Mouse (Mus musculus): Measurements from ENCODE around the gene Zfp672. TPM values are rescaled to one million over a fixed set of nuclear protein-coding genes. Genes with fewer than 3 reads are reported as not detected.
"Not testable (repeated sequence)": the region's sequence is repeated elsewhere in the genome, so short reads cannot be mapped to it uniquely, and the experiment has no call there.

Zfp672 gene
- total RNA-seq (2022): 10 to 100 TPM; 44.3 to 65.6 (median 54.7) TPM

DNA sequence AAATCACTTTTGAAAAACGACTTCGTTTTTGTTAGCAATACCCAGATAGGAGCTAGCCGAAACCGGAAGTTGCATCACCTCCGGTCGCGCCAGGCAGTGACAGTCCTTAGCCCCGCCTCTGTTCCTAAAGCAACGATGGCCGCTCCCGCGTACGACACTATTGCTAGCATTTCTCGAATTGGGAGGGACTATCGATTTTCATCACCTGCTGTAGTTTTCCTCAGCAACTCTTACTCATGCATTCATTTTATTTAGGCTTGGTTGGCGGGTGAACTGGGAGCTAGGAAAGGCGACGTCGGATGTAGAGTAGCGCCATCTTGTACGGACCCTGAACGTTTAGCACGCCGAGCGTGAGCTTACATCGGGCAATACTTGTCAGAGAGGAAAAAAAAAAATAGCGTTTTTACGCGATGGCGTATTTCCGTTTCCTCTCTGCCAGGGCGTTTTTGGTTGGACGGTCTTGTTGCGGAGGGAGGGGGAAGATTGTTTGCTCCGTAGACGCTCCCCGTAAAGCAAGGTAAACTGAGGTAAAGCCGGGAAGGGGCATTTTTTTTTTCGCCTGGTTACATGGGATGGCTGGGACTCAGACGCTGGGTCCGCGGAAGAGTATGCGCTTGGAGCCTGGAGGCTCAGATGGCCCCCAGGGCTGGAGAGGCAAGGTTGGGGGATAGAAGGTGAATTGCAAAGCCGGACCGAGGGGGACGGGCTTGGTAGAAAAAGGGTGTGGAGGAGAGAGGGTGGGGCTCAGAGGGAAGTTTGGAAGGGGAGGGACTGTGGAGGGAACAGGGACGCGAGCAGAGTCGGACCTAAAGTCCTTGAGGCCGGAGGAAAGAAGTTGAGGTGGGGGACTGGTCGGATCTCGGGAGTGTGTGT lies at the start of gene Zfp672, which contains the start of gene Sh3bp5l:
Gene Zfp672, minus strand, starts transcription at position 64 of the 873 bp plus-strand sequence.
Gene Sh3bp5l, plus strand, starts transcription at position 449 of the 873 bp plus-strand sequence.
- peak; percentile 87 for DNase-seq

DNA sequence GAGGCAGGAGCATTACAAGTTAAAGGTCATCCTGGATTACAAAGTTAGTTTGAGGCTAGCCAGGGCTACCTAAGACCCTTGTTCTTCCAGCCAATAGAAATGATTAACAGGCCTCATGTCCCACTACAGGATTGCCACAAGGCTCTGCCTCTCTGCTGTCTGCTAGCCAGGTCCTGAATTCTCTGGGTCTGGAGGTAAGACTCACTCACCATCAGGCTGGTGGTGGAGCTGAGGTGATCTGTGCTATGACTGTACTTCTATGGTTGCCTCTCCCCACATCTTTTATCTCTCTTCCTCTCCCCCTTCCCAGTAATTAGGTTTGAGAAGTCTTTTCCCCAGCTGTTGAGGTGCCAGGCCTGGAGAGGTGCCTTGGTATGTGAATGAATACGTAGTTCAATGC lies 49.4 kb upstream of the Zfp672 start:
- no peak for DNase-seq

DNA sequence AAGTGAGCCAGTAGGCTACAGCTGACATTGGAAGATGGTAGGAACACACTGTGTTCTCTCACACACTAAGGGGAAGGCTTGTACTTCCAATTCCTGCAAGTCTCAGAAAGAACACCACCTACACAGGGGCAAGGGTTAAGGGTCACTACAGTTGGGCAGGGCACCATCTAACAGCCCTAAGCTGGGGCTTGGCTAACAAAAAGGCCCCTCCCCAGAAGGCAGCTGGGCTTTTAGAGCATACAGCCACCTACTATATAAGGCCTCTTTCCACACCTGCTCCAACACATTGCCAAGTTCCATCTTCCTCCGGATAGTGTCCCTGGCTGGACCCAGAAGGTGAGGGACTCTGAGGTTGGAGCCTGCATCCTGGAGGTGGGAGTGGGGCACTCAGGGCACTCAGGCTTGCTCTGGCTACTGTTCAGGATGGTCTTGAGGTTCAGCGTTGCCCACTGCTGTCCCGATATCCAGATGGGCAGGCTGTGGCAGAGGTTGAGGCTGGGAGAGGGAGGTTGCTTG lies 48.7 kb upstream of the Zfp672 start, which contains the start of gene Lypd8:
Gene Lypd8, plus strand, starts transcription at position 281 of the 516 bp plus-strand sequence.
- DNase-seq: no peak

DNA sequence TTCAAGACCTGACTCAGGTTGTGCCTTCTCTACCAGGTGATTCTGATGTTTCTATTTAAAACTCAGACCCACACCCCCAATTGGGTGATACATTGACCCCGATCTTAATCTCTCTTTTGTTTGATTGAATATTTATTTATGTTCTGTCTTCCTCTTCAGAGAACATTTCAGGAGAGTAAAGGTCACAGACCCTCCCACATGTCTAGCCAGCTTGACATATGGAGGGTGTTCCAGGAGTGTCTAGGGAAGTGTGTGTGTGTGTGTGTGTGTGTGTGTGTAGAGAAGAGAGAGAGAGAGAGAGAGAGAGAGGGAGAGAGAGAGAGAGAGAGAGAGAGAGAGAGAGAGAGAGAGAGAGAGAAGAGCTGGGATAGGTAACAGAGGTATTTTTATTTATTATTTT lies 47.5 kb upstream of the Zfp672 start:
- DNase-seq: no peak

DNA sequence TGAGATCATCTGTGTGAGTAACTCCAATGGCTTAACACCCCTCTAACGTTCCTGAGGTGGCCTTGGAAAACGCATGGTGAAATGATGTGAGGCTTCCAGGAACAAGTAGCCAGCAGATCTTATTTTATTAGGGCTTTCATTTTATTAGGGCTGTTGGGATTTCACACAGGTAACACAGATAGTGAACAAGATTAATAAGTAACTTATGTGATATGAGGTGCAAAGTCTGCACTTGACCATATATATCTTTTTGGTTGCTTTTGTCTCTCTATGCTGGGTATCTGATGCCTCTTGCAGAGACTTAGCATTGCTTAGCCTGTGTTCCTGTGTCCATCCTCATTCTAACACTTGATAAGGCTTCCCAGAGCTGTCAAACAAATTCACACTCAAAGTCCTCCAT lies 47.1 kb upstream of the Zfp672 start:
- no peak for DNase-seq

GRCm38 (mm10) chr11:58366191-58366590 lies 36.1 kb upstream of the Zfp672 start:
- DNase-seq: not testable (repeated sequence)

DNA sequence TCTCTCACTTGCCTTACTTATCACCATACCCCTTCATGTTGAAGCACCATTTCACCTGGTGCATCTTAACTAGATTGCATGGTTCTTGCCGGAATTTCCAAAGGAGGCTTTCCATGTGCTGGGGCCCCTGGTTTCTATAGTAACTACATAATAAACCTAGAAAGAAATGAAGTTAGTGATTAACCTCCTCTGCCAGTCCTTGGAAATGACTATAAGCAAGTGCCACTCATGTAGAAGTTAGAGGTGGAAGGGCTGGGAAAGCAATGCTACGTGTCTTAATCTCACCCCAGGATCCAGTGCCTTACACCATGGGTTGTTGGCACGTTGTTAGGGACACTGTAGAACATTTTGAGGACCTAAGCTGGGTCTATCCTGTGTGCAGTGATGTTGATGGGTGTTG lies 34.3 kb upstream of the Zfp672 start:
- DNase-seq: no peak

DNA sequence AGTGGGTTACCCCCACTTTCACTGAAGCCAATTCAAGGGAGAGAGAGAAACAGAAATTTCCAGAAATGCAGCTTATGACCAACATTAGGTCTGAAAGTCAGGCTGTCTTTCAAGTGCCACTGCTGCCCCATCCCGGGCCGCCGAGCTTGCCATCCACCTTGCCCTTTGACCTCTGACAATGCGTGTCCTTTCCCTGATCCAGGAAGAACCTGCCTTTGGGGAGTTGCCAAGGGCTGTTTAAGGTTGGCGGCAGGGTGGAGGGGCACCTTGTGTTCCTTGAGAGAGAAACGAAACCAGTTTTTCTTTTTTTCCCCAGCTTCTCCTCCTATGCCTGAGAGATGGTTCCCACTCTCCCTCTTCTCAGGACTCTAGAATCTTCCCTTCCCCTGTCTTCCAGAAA lies 32.4 kb upstream of the Zfp672 start:
- DNase-seq: not testable (repeated sequence)

DNA sequence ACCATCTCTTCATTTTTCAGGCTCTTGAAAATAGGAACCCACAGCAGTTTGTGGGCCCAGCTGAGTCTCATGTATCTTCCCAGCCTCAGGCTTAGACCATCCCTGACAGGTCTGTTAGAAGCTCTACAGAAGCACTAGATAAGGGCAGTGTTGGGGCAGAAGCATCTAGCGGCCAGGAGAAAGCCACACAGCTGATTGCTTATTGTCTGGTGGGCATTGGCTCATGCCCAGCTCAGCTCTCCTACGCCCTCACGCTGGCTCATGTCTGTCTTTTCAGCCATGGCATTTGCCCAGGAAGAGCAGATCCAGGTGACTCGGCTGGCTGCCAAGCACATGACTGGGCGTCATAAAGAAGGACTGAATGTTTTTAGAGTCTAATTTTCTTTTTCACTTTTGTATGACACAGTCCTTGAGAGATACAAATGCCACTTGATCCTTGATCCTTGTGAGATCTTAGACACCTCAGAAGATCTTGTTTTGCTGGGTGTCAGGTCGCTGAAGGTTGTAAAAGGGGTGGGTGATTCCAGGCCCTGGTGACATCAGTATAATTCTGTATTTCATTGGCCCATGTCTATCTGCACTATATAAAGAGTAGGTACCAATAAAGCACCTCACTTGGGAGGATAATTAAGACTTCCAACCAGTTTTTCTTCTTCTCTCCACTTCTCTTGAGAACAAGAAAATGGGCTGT lies 27.9 kb upstream of the Zfp672 start:
- DNase-seq: no peak

- no peak for DNase-seq
Observed at GRCm38 (mm10) chr11:58357042-58357441, 26.9 kb upstream of the Zfp672 start.

GRCm38 (mm10) chr11:58354927-58355326 lies 24.8 kb upstream of the Zfp672 start:
- no peak for DNase-seq

DNA sequence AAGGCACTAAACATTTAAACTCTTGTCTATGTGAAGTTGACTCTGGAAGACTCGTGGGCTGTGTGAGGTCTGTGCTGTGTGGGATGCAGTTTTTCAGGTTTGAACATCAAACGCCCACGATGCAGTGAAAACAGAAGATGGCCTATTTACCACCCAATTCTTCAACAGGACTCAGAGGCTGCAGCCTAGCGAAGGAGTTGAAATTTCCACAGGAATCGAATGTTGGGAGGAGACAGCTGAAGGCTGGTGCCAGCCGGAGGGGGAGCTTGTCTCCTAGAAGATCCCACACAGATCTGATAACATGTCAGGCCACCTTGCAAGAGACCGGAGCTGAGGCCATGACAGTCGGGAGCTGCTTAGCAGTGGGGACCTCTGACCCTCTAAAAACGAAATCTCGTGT lies 24.3 kb upstream of the Zfp672 start:
- DNase-seq: no peak

DNA sequence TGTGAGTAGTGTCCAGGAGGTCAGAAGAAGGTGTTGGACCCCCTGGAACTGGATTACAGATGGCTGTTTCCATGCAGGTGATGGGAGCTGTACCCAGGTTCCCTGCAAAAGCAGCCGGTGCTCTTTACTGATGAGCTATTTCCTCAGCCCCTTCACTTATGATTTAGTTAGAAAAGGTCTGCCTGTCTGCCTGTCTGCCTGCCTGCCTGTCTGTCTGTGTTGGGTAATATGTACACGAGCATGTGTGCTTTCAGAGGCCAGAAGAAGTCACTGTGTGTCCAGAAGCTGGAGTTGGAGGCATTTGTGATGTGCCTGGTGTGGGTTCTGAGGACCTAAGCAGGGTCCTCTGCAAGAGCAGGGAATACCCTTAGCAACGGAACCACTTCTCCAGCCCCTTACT lies 23.6 kb upstream of the Zfp672 start:
- DNase-seq: no peak

GRCm38 (mm10) chr11:58352681-58353548 lies 22.8 kb upstream of the Zfp672 start:
- no peak for DNase-seq

DNA sequence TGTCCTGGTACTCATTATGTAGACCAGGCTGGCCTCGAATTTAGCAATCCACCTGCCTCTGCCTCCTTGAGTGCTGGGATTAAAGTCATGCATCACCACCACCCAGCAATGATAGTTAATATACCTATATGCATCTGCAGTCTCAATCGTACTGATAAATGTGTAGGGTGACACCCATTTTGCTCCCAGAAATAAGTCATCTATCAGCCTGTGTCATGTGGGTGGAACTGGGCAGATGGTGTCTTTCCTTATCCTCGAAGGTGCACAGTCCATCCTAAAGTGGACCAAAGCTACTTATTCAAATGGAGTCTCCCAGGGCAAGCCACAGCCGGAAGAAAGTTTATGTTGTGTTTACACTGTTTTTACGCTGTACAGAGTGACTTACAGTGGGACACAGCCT lies 21.0 kb upstream of the Zfp672 start:
- no peak for DNase-seq

DNA sequence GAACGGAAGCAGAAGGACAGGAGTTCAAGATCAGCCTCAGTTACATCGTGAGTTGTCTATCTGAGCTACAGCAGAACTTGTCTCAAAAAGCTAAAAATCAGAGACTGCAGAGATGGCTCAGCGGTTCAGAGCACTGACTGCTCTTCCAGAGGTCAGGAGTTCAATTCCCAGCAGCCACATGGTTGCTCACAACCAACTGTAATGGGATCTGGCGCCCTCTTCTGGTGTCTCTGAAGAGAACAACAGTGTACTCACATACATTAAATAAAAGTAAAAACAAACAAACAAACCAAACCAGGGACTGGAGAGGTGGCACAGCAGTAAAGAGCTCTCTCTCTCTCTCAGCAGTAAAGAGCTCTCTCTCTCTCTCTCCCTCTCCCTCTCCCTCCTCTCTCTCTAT lies 20.5 kb upstream of the Zfp672 start:
- DNase-seq: no peak

GRCm38 (mm10) chr11:58346745-58347144 lies 16.6 kb upstream of the Zfp672 start:
- no peak for DNase-seq

DNA sequence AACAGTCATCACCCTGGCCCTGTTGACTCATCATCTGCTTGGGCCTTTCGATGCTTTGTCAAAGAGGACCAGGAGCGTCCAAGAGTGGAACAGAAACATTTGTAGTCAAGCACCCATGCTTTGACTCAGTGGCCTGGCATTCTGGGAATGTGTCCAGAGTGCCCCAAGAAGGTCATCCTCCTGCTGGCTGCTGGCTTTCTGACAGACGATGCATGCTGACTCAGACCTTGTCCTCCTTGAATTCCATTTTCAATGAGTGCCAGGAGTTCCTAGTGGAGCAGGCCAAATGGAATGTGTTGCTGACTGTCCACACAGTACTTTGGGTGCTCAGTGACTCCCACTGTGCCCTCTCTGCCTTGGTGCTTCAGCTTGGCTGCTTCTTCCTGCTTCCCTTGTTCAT lies 4.6 kb upstream of the Zfp672 start:
- peak; percentile 89 for DNase-seq

DNA sequence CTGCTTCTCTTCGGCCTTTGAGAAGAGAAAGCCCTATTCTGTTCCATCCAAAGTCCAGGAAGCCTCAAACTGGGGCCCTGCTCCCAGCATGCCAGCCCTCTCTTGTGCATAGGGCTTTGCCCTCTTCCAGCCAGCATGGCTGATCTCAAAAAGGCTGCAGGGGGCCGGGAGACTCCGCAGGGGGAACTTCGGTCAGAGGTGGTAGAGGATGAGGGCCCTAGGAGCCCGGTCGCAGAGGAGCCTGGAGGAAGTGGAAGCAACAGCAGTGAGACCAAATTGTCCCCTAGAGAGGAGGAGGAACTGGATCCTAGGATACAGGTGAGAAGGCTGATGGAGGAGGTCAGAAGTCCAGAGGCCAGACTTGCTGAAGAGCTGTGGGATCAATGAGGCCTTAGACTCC lies 1.4 kb upstream of the Zfp672 start:
- DNase-seq: no peak

GRCm38 (mm10) chr11:58331149-58331495 lies 983 bp upstream of the Zfp672 start:
- DNase-seq: no peak

GRCm38 (mm10) chr11:58329906-58330275 lies 248 bp downstream of the Zfp672 start:
- DNase-seq: no peak

DNA sequence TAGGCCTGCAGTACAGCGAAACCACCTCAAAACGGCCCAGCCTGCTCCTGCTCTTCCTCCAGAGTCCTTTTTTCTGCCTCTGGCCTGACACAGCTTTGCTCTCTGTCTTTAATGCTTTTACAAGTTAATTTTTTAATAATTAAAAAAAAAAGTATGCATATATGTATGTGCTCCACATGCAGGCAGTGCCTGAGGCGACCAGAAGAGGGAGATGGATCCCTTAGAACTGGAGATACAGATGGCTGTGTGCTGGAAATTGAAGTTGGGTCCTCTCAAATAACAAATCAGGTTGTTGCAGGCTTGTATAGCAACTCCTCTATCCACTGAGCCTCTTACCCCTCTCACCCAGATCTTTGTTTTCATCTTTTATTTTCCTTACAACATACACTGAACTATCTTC lies 3.4 kb downstream of the Zfp672 start:
- no peak for DNase-seq
